Mouse (Mus musculus) lung, postnatal 36 days (tissue): ENCODE data around the gene Gm21671.
"Not testable (repeated sequence)": the region's sequence is repeated elsewhere in the genome, so short reads cannot be mapped to it uniquely, and the experiment has no call there.

ENCODE experiments used
- DNase-seq: peaks from one replicate; pipeline ENCODE4 v3.0.0; 2022; ENCODE audit warnings: mixed read lengths

The Gm21671 gene

DNA sequence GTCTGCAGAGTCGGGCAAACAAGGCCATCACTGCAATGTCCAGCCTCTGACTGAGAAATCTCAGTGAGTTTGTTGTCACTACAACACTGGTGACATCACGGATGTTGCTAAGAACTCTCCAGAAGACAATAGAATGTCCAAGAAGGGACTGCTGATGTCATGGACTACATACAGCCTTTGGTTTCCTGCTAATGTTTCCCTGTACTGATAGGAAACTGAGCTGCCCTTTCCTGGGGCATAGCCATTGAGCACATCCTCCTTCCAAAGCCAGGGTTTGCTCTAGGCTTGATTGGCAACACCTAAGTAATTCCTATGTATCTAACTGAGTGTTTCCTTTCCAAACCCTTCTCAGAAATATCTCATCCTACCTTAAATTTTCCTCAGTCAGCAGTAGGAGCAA lies at the start of gene Gm21671:
Gene Gm21671, minus strand, starts transcription at position 101 of the 400 bp plus-strand sequence.
- not testable (repeated sequence) for DNase-seq

DNA sequence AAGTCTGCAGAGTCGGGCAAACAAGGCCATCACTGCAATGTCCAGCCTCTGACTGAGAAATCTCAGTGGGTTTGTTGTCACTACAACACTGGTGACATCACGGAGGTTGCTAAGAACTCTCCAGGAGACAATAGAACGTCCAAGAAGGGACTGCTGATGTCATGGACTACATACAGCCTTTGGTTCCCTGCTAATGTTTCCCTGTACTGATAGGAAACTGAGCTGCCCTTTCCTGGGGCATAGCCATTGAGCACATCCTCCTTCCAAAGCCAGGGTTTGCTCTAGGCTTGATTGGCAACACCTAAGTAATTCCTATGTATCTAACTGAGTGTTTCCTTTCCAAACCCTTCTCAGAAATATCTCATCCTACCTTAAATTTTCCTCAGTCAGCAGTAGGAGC lies 34.3 kb upstream of the Gm21671 start, which contains the start of gene Gm21698:
Gene Gm21698, minus strand, starts transcription at position 101 of the 400 bp plus-strand sequence.
- not testable (repeated sequence) for DNase-seq

GRCm38 (mm10) chr5:25972563-25972962 lies 18.3 kb upstream of the Gm21671 start, which contains the start of gene Gm21680:
Gm21680 (minus strand) TSS chr5:25972663.
- DNase-seq, result not testable (repeated sequence)

- not testable (repeated sequence) for DNase-seq
These were observed 2.8 kb upstream of the Gm21671 start for GRCm38 (mm10) chr5:25957050-25957449.

GRCm38 (mm10) chr5:25956611-25957010 lies 2.4 kb upstream of the Gm21671 start:
- DNase-seq, result not testable (repeated sequence)

DNA sequence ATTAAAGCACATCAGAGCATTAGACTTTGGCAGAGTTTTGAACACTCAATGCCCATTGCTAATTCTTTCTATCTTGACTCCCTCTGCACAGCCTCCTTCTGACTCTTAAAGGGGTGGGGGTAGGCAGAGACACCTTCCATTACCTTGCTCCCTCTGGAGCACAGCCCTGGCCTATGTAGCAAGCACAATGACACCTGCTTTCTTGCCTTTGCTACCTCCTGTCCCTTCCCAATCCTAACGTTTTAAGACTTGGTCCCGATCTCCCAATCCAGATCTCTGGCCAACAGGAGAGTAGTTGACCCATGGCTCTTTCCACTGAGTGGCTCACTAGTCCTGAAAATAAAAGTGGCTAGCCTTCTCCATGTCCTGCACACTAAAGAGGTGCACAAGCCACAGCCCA lies 8.8 kb downstream of the Gm21671 start:
- DNase-seq, result not testable (repeated sequence)

DNA sequence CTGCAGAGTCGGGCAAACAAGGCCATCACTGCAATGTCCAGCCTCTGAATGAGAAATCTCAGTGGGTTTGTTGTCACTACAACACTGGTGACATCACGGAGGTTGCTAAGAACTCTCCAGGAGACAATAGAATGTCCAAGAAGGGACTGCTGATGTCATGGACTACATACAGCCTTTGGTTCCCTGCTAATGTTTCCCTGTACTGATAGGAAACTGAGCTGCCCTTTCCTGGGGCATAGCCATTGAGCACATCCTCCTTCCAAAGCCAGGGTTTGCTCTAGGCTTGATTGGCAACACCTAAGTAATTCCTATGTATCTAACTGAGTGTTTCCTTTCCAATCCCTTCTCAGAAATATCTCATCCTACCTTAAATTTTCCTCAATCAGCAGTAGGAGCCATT lies 11.9 kb downstream of the Gm21671 start, which contains the start of gene Gm21663:
Gene Gm21663, minus strand, starts transcription at position 101 of the 400 bp plus-strand sequence.
- DNase-seq, result not testable (repeated sequence)
